In genomic region chr1:45312870-45313269, GRCm38 (mm10) we compare ENCODE assay signal across 8 mouse cellular contexts. TPM values are rescaled to one million over a fixed set of nuclear protein-coding genes. Genes with fewer than 3 reads are reported as not detected.
DNase-seq lines count a peak whose midpoint lies in the region; ATAC-seq and TF ChIP-seq lines count a peak whose summit lies in the region.

No protein-coding gene starts in this region.

- no peaks in the 10 kb centered on the region for H3K4me1 ChIP-seq in kidney, adult 2 months (ENCODE audit: control insufficient read depth, insufficient read depth, low read length)
- H3K4me1 ChIP-seq in heart, embryonic 10.5 days: 0 out of 2 replicates have a peak, but pooled peaks cover 4% of the 10 kb centered on the region
- H3K4me1 ChIP-seq in forebrain, embryonic 16.5 days (replicated peaks; ENCODE audit: control insufficient read depth, insufficient read depth, low read length): no peaks in the 10 kb centered on the region

- H3K4me2 ChIP-seq in forebrain, embryonic 16.5 days (ENCODE audit: low read length): no peak overlapping the region

- no peak for DNase-seq in kidney, adult 2 months
- no peak for DNase-seq in kidney, adult 11 months
- peak; percentile 52 for DNase-seq in embryo, embryonic 10 days (ENCODE audit: low spot score)
- DNase-seq in heart, embryonic 10.5 days (ENCODE audit: low spot score): no peak
- DNase-seq in lung, postnatal 10 days: peak; percentile 76
- DNase-seq in layer of hippocampus, postnatal 10 days (ENCODE audit: low spot score in 2 of 2): no peak
- DNase-seq in spleen, postnatal 4 days (ENCODE audit: low spot score in 2 of 2): no peak

- no peak for TF ChIP-seq CTCF in kidney, adult 2 months (conservative IDR thresholded peaks at IDR 0.05; ENCODE audit: insufficient read depth, insufficient read length, low read depth, low read length)

- H3K36me3 ChIP-seq in kidney, adult 2 months (ENCODE audit: control insufficient read depth, insufficient read depth, low read length): no peaks in the 10 kb centered on the region
- H3K36me3 ChIP-seq in heart, embryonic 10.5 days: no peaks in the 10 kb centered on the region
- no peaks in the 10 kb centered on the region for H3K36me3 ChIP-seq in forebrain, embryonic 16.5 days (ENCODE audit: control insufficient read depth, insufficient read depth)

- H3K9me3 ChIP-seq in heart, embryonic 10.5 days: no peaks in the 10 kb centered on the region
- H3K9me3 ChIP-seq in forebrain, embryonic 16.5 days (ENCODE audit: control insufficient read depth, low read length): no peaks in the 10 kb centered on the region

- no peak overlapping the region for H3K27ac ChIP-seq in kidney, adult 2 months (ENCODE audit: insufficient read depth, low read depth, low read length)
- H3K27ac ChIP-seq in heart, embryonic 10.5 days: peak overlapping the region; percentile 87
- H3K27ac ChIP-seq in forebrain, embryonic 16.5 days (ENCODE audit: low read length): no peak overlapping the region

- no peak overlapping the region for H3K9ac ChIP-seq in forebrain, embryonic 16.5 days (replicated peaks; ENCODE audit: low read depth, low read length)

- ATAC-seq in forebrain, embryonic 16.5 days: no peak

- 0 out of 2 replicates have a peak overlapping the region, but pooled peaks have one; percentile 4 for H3K4me3 ChIP-seq in kidney, adult 2 months (ENCODE audit: insufficient read depth, low read depth, low read length)
- peak overlapping the region; percentile 48 for H3K4me3 ChIP-seq in heart, embryonic 10.5 days
- H3K4me3 ChIP-seq in forebrain, embryonic 16.5 days (replicated peaks; ENCODE audit: low read length): no peak overlapping the region

- no peaks in the 10 kb centered on the region for H3K27me3 ChIP-seq in kidney, adult 2 months (replicated peaks; ENCODE audit: control insufficient read depth, insufficient read depth, low read length)
- H3K27me3 ChIP-seq in heart, embryonic 10.5 days (ENCODE audit: insufficient read depth, poor library complexity, severe bottlenecking): no peaks in the 10 kb centered on the region
- no peaks in the 10 kb centered on the region for H3K27me3 ChIP-seq in forebrain, embryonic 16.5 days (replicated peaks; ENCODE audit: control insufficient read depth, insufficient read depth, low read length)

- no peak for TF ChIP-seq POLR2A in kidney, adult 2 months (IDR thresholded peaks at IDR 0.05; ENCODE audit: low read depth, low read length)

RNA-seq across cellular contexts. Expression of gene Col3a1, which starts 1.5 kb away (rescaled TPM):
- 30.2 and 30.7 TPM in 2 replicates for polyA plus RNA-seq in kidney, adult 2 months (2012; rRNA removed)
- polyA plus RNA-seq in heart, embryonic 10.5 days (2016; fragmentation: Nextera tagmentation; extraction: Ambion mirVana): 305 and 439 TPM in 2 replicates
- total RNA-seq in layer of hippocampus, postnatal 10 days (2021): 10 to 100 TPM; 50.9 to 52.7 TPM
- polyA plus RNA-seq in forebrain, embryonic 16.5 days (2015; fragmentation: Nextera tagmentation; extraction: Ambion mirVana): 86.5 and 153 TPM in 2 replicates

Comparison
In these comparisons a context has a peak if more than half of its experiments do, and no peak if none do; other contexts are left out.
1. DNase-seq: peak in embryo, embryonic 10 days (single experiment) and lung, postnatal 10 days (single experiment); none in kidney, adult 2 months (single experiment), kidney, adult 11 months (single experiment), heart, embryonic 10.5 days (single experiment), layer of hippocampus, postnatal 10 days (0 of 2) and spleen, postnatal 4 days (0 of 2).